Mouse (Mus musculus): ENCODE results near the gene Wdfy3. TPM values are rescaled to one million over a fixed set of nuclear protein-coding genes. Genes with fewer than 3 reads are reported as not detected.

The Wdfy3 gene
- total and polyA plus RNA-seq, 2 experiments = 14.4 to 17.0 TPM

- TF ChIP-seq POLR2A (IDR thresholded peaks at IDR 0.05; ENCODE audit: extremely low read depth, insufficient read depth, low read length) (no peak), CTCF (IDR thresholded peaks at IDR 0.05; ENCODE audit: low read depth, low read length) (no peak)
- Histone ChIP-seq H3K9ac (ENCODE audit: low read depth, low read length) (no peak overlapping the region), H3K27me3 (ENCODE audit: control insufficient read depth, insufficient read depth, low read length) (no peaks in the 10 kb centered on the region), H3K4me1 (ENCODE audit: control insufficient read depth, insufficient read depth, low read length) (no peaks in the 10 kb centered on the region), H3K27ac (replicated peaks; ENCODE audit: insufficient read depth, low read depth, low read length) (no peak overlapping the region), H3K36me3 (ENCODE audit: control insufficient read depth, insufficient read depth, low read length) (peaks cover 50% of the 10 kb centered on the region), H3K79me2 (ENCODE audit: control insufficient read depth, insufficient read depth, low read length) (no peaks in the 10 kb centered on the region), H3K4me3 (ENCODE audit: insufficient read depth, low read depth, low read length) (no peak overlapping the region)
- whole genome bisulfite sequencing = 97% methylated on average over 1 of the region's 1 CpGs
- no peak for DNase-seq (ENCODE audit: extremely low read depth, low read depth, low spot score)
Measured at GRCm38 (mm10) chr5:101951918-101952317, 117.8 kb downstream of the Wdfy3 start.

- H3K79me2 ChIP-seq (ENCODE audit: control insufficient read depth, insufficient read depth, low read length) = no peaks in the 10 kb centered on the region
- H3K4me1 ChIP-seq (ENCODE audit: control insufficient read depth, insufficient read depth, low read length) = no peaks in the 10 kb centered on the region
- H3K27me3 ChIP-seq (ENCODE audit: control insufficient read depth, insufficient read depth, low read length) = no peaks in the 10 kb centered on the region
- TF ChIP-seq POLR2A (IDR thresholded peaks at IDR 0.05; ENCODE audit: extremely low read depth, insufficient read depth, low read length) (no peak), CTCF (IDR thresholded peaks at IDR 0.05; ENCODE audit: low read depth, low read length) (no peak)
- no peak overlapping the region for H3K4me3 ChIP-seq (ENCODE audit: insufficient read depth, low read depth, low read length)
- no peak overlapping the region for H3K9ac ChIP-seq (ENCODE audit: low read depth, low read length)
- H3K36me3 ChIP-seq (ENCODE audit: control insufficient read depth, insufficient read depth, low read length) = peaks cover 43% of the 10 kb centered on the region
- peak; percentile 78 for DNase-seq (ENCODE audit: extremely low read depth, low read depth, low spot score)
- WGBS = 47% methylated on average over 8 of the region's 8 CpGs
- no peak overlapping the region for H3K27ac ChIP-seq (replicated peaks; ENCODE audit: insufficient read depth, low read depth, low read length)
Measured at GRCm38 (mm10) chr5:101949323-101949722, 120.4 kb downstream of the Wdfy3 start.

- no peak overlapping the region for H3K9ac ChIP-seq (ENCODE audit: low read depth, low read length)
- H3K79me2 ChIP-seq (ENCODE audit: control insufficient read depth, insufficient read depth, low read length) = no peaks in the 10 kb centered on the region
- no peaks in the 10 kb centered on the region for H3K4me1 ChIP-seq (ENCODE audit: control insufficient read depth, insufficient read depth, low read length)
- H3K27me3 ChIP-seq (ENCODE audit: control insufficient read depth, insufficient read depth, low read length) = no peaks in the 10 kb centered on the region
- no peak overlapping the region for H3K27ac ChIP-seq (replicated peaks; ENCODE audit: insufficient read depth, low read depth, low read length)
- no peak overlapping the region for H3K4me3 ChIP-seq (ENCODE audit: insufficient read depth, low read depth, low read length)
- 98% methylated on average over 7 of the region's 7 CpGs for WGBS
- peaks cover 47% of the 10 kb centered on the region for H3K36me3 ChIP-seq (ENCODE audit: control insufficient read depth, insufficient read depth, low read length)
- no peak for DNase-seq (ENCODE audit: extremely low read depth, low read depth, low spot score)
- TF ChIP-seq CTCF (IDR thresholded peaks at IDR 0.05; ENCODE audit: low read depth, low read length) = no peak
- TF ChIP-seq POLR2A (IDR thresholded peaks at IDR 0.05; ENCODE audit: extremely low read depth, insufficient read depth, low read length) = no peak
Measured at GRCm38 (mm10) chr5:101948641-101949040, 121.1 kb downstream of the Wdfy3 start.

DNA sequence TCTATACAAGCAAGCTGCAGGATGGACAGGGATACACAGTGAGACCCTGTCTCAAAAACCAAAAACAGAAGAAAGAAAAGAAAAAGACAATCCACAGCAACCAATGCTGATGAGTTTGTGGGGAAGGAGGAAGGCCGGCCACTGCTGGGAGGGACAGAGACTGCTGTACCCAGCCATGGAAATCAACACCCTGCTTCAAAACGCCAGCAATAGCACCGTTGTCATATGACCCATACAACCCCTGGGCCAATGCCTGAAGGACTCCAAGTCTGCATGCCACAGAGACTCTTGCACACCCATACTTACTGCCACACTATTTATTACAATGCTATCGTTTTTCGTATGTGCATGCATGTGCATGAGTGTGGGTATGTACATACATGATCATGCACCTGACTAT is 124.0 kb downstream of the Wdfy3 start:
- Histone ChIP-seq H3K4me3 (ENCODE audit: insufficient read depth, low read depth, low read length) (no peak overlapping the region), H3K79me2 (ENCODE audit: control insufficient read depth, insufficient read depth, low read length) (no peaks in the 10 kb centered on the region), H3K9ac (ENCODE audit: low read depth, low read length) (no peak overlapping the region), H3K4me1 (ENCODE audit: control insufficient read depth, insufficient read depth, low read length) (no peaks in the 10 kb centered on the region), H3K27me3 (ENCODE audit: control insufficient read depth, insufficient read depth, low read length) (no peaks in the 10 kb centered on the region), H3K27ac (replicated peaks; ENCODE audit: insufficient read depth, low read depth, low read length) (no peak overlapping the region), H3K36me3 (ENCODE audit: control insufficient read depth, insufficient read depth, low read length) (peaks cover 55% of the 10 kb centered on the region)
- TF ChIP-seq CTCF (IDR thresholded peaks at IDR 0.05; ENCODE audit: low read depth, low read length) = no peak
- TF ChIP-seq POLR2A (IDR thresholded peaks at IDR 0.05; ENCODE audit: extremely low read depth, insufficient read depth, low read length) = no peak
- 88% methylated on average over 5 of the region's 5 CpGs for WGBS
- no peak for DNase-seq (ENCODE audit: extremely low read depth, low read depth, low spot score)

- 90% methylated on average over 13 of the region's 13 CpGs for WGBS
- no peak for DNase-seq (ENCODE audit: extremely low read depth, low read depth, low spot score)
- no peak overlapping the region for H3K27ac ChIP-seq (replicated peaks; ENCODE audit: insufficient read depth, low read depth, low read length)
- H3K4me3 ChIP-seq (ENCODE audit: insufficient read depth, low read depth, low read length) = no peak overlapping the region
- H3K79me2 ChIP-seq (ENCODE audit: control insufficient read depth, insufficient read depth, low read length) = no peaks in the 10 kb centered on the region
- H3K9ac ChIP-seq (ENCODE audit: low read depth, low read length) = no peak overlapping the region
- no peaks in the 10 kb centered on the region for H3K4me1 ChIP-seq (ENCODE audit: control insufficient read depth, insufficient read depth, low read length)
- no peaks in the 10 kb centered on the region for H3K27me3 ChIP-seq (ENCODE audit: control insufficient read depth, insufficient read depth, low read length)
- H3K36me3 ChIP-seq (ENCODE audit: control insufficient read depth, insufficient read depth, low read length) = peaks cover 50% of the 10 kb centered on the region
- TF ChIP-seq CTCF (IDR thresholded peaks at IDR 0.05; ENCODE audit: low read depth, low read length) (no peak), POLR2A (IDR thresholded peaks at IDR 0.05; ENCODE audit: extremely low read depth, insufficient read depth, low read length) (no peak)
Measured at GRCm38 (mm10) chr5:101937909-101938596, 131.7 kb downstream of the Wdfy3 start.

DNA sequence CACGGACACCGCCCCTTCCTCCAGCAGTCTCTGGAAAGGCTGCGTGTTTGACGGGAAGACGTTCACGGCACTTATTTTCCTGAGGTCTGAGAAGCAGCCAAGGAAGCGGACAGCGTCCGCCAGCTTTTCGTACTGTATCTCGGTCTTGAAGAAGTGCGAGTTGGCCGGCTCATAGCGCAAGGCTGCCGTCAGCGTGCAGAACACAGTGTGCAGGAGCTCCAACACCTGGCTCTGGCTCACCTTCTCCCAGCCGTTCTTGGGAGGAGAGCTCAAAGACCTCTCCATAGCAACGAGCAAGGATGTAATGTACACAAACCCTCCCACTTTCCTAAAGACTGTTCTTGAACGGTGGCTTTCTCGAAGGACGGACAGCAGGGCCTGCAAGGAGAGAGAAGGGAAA is 132.4 kb downstream of the Wdfy3 start:
- Histone ChIP-seq H3K27me3 (ENCODE audit: control insufficient read depth, insufficient read depth, low read length) (no peaks in the 10 kb centered on the region), H3K79me2 (ENCODE audit: control insufficient read depth, insufficient read depth, low read length) (no peaks in the 10 kb centered on the region), H3K27ac (replicated peaks; ENCODE audit: insufficient read depth, low read depth, low read length) (no peak overlapping the region), H3K9ac (ENCODE audit: low read depth, low read length) (no peak overlapping the region), H3K4me1 (ENCODE audit: control insufficient read depth, insufficient read depth, low read length) (no peaks in the 10 kb centered on the region), H3K4me3 (ENCODE audit: insufficient read depth, low read depth, low read length) (no peak overlapping the region), H3K36me3 (ENCODE audit: control insufficient read depth, insufficient read depth, low read length) (peaks cover 44% of the 10 kb centered on the region)
- 81% methylated on average over 21 of the region's 21 CpGs for WGBS
- no peak for DNase-seq (ENCODE audit: extremely low read depth, low read depth, low spot score)
- TF ChIP-seq CTCF (IDR thresholded peaks at IDR 0.05; ENCODE audit: low read depth, low read length) (no peak), POLR2A (IDR thresholded peaks at IDR 0.05; ENCODE audit: extremely low read depth, insufficient read depth, low read length) (no peak)

Measured in liver, adult 2 months (tissue).